Mouse (Mus musculus) heart, adult 2 months (tissue): Measurements from ENCODE around the gene Tmem107. TPM values are rescaled to one million over a fixed set of nuclear protein-coding genes. Genes with fewer than 3 reads are reported as not detected.

ENCODE experiments used
- DNase-seq, 2 experiments: peaks; one replicate each; pipeline ENCODE4 v3.0.0; 2021
- H3K27ac ChIP-seq: fragments of 200-600 bp; 2 replicates; pipeline ENCODE4 v1.8.1; 2022
- H3K27me3 ChIP-seq: fragments of 200-500 bp; 2 replicates; pipeline ENCODE4 v1.6.1; 2012; ENCODE audit warnings: mild to moderate bottlenecking, low read length, inconsistent platforms, mixed read lengths; ENCODE audit not compliant: control insufficient read depth, insufficient read depth
- H3K36me3 ChIP-seq: fragments of 200-500 bp; 2 replicates; pipeline ENCODE4 v1.6.1; 2012; ENCODE audit warnings: low read length, inconsistent platforms; ENCODE audit not compliant: control insufficient read depth, insufficient read depth
- H3K4me1 ChIP-seq: fragments of 200-500 bp; 2 replicates; pipeline ENCODE4 v1.6.1; 2011; ENCODE audit warnings: low read length; ENCODE audit not compliant: control insufficient read depth, insufficient read depth
- H3K4me3 ChIP-seq: fragments of 200-600 bp; 2 replicates; pipeline ENCODE4 v1.8.1; 2022
- H3K79me2 ChIP-seq: fragments of 200-500 bp; replicated peaks from 2 replicates; pipeline ENCODE4 v1.6.1; 2012; ENCODE audit warnings: mild to moderate bottlenecking, inconsistent platforms, low read length, moderate library complexity, mixed read lengths; ENCODE audit not compliant: control insufficient read depth, insufficient read depth
- H3K9ac ChIP-seq: fragments of 200-500 bp; 2 replicates; pipeline ENCODE4 v1.6.1; 2012; ENCODE audit warnings: low read depth, mild to moderate bottlenecking, control low read depth, inconsistent platforms, low read length, mixed read lengths
- CTCF ChIP-seq: fragments of 200-600 bp; IDR thresholded peaks from 2 replicates; pipeline ENCODE4 v1.8.1; 2022; ENCODE audit warnings: antibody characterized with exemption, mild to moderate bottlenecking, moderate library complexity
- EP300 ChIP-seq: fragments of 200-500 bp; IDR thresholded peaks from 2 replicates; pipeline ENCODE4 v1.6.1; 2011; ENCODE audit warnings: low read depth, low read length, control low read depth; ENCODE audit not compliant: insufficient read depth
- POLR2A ChIP-seq: fragments of 200-500 bp; IDR thresholded peaks from 2 replicates; pipeline ENCODE4 v1.6.1; 2011; ENCODE audit warnings: mild to moderate bottlenecking, low read depth, low read length, control low read depth; ENCODE audit not compliant: insufficient read depth
- WGBS: fragments of 180-500 bp; shearing (Covaris S2); methylation state at CpG from one replicate; pipeline ENCODE4 v1.1.7; 2018; 5-methylcytosine and 5-hydroxymethylcytosine counted together
- intact Hi-C: fragments of 180-260 bp; cut with DNase I; formaldehyde crosslinking; loops from one replicate; pipeline ENCODE4 v1.15.1; 2025
- polyA plus RNA-seq: library from polyadenylated mRNA; depleted of rRNA; stranded (reverse); fragments of >200 nt; gene quantifications from 2 replicates; pipeline ENCODE4 v1.2.3, GENCODE M21; 2012
- total RNA-seq, 2 experiments: library from RNA; stranded (reverse); gene quantifications; 2 replicates each; pipeline ENCODE4 v1.2.3; 2021

The Tmem107 gene
- total and polyA plus RNA-seq, 3 experiments: 5.6 to 15.9 (median 6.6) TPM

DNA sequence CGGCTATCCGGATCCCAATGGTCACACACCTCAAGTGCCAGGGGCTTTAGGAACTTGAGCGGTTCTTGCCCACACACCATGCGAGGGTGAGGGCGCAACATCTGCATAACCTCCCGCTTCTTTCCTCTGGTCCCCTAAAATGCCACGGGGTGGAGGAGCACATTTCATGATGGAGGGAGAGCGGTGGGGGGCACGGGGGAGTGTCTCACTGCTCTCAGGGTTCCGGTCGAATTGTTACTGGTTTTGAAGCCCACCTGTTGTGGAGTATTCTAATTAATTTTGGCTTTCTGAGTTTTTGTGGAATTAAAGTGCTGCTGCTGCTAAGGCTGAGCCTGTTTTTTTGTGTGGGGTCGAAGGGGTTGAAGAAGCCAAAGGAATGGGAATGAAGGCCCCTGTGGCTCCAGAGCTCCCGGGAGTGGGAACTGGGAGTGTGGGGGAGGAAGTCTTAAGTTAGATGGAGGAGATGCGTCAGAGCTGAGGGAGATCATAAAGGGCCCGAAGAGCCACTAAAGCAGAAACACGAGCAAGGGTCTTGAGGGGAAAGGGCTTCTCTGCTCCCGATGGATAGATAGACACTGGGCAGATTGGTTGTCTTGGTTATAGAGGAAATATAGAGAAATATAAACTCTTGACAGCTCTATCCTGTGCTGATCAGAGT is 9.2 kb upstream of the Tmem107 start:
- H3K27ac ChIP-seq: no peak overlapping the region; the same call in 1 of the 2 replicates
- intact Hi-C loops: loop anchor here (5.0 to 10.0 kb wide), 2 partner anchors 186 to 263 kb away; partner anchors contain the start of genes Cntrob, Kcnab3 and Trappc1

GRCm38 (mm10) chr11:69062194-69062760 is 8.3 kb upstream of the Tmem107 start:
- DNase-seq: peak; percentile 78 to 83
- H3K27ac ChIP-seq: peak overlapping the region; percentile 83
- TF ChIP-seq CTCF (no peak), EP300 (peak; percentile 85; the same call in 1 of the 2 replicates), POLR2A (peak; percentile 62)
- intact Hi-C loops: loop anchor here (5.0 to 10.0 kb wide), 2 partner anchors 185 to 263 kb away; partner anchors contain the start of genes Cntrob, Kcnab3 and Trappc1
- 2% methylated on average over 17 of the region's 17 CpGs for WGBS
- H3K4me1 ChIP-seq: peaks cover 9% of the 10 kb centered on the region; the same call in 1 of the 2 replicates
- no peaks in the 10 kb centered on the region for H3K36me3 ChIP-seq
- H3K27me3 ChIP-seq: no peaks in the 10 kb centered on the region
- H3K79me2 ChIP-seq: no peaks in the 10 kb centered on the region
- H3K9ac ChIP-seq: no peak overlapping the region
- H3K4me3 ChIP-seq: peak overlapping the region; percentile 73

More for the DNA sequence above, 9.2 kb upstream of the Tmem107 start:
- no peak for DNase-seq
- H3K27me3 ChIP-seq: no peaks in the 10 kb centered on the region
- H3K4me3 ChIP-seq: peak overlapping the region; percentile 97
- H3K4me1 ChIP-seq: peaks cover 6% of the 10 kb centered on the region; the same call in 1 of the 2 replicates
- 44% methylated on average over 17 of the region's 17 CpGs for WGBS
- no peaks in the 10 kb centered on the region for H3K36me3 ChIP-seq
- no peaks in the 10 kb centered on the region for H3K79me2 ChIP-seq
- peak overlapping the region; percentile 96 for H3K9ac ChIP-seq
- no peak for TF ChIP-seq EP300
- no peak for TF ChIP-seq POLR2A
- no peak for TF ChIP-seq CTCF

GRCm38 (mm10) chr11:69062761-69063224 is 7.8 kb upstream of the Tmem107 start:
- Histone ChIP-seq H3K4me1 (peaks cover 13% of the 10 kb centered on the region), H3K27me3 (no peaks in the 10 kb centered on the region), H3K4me3 (peak overlapping the region; percentile 73), H3K79me2 (no peaks in the 10 kb centered on the region), H3K36me3 (no peaks in the 10 kb centered on the region), H3K9ac (peak overlapping the region; percentile 73), H3K27ac (peak overlapping the region; percentile 83)
- DNase-seq: peak; percentile 93 to 97
- TF ChIP-seq POLR2A: peak; percentile 40
- TF ChIP-seq CTCF: no peak
- peak; percentile 96 for TF ChIP-seq EP300
- intact Hi-C loops: loop anchor here (1.0 to 10.0 kb wide), 4 partner anchors 21 to 262 kb away; partner anchors contain the start of genes Cntrob, Kcnab3 and Trappc1
- WGBS: under 1% methylated on average over 19 of the region's 19 CpGs

GRCm38 (mm10) chr11:69063413-69064201 is 7.0 kb upstream of the Tmem107 start:
- H3K36me3 ChIP-seq: no peaks in the 10 kb centered on the region
- H3K4me3 ChIP-seq: peak overlapping the region; percentile 73
- peaks cover 13% of the 10 kb centered on the region for H3K4me1 ChIP-seq
- peak overlapping the region; percentile 81 for H3K9ac ChIP-seq
- DNase-seq: peak; percentile 74 to 90
- no peaks in the 10 kb centered on the region for H3K79me2 ChIP-seq
- intact Hi-C loops: loop anchor here (1.0 to 10.0 kb wide), 4 partner anchors 22 to 261 kb away; partner anchors contain the start of genes Cntrob, Kcnab3 and Trappc1
- TF ChIP-seq POLR2A (peak; percentile 40; the same call in 1 of the 2 replicates), CTCF (no peak), EP300 (peak; percentile 78)
- peak overlapping the region; percentile 83 for H3K27ac ChIP-seq
- 1% methylated on average over 31 of the region's 31 CpGs for WGBS
- H3K27me3 ChIP-seq: no peaks in the 10 kb centered on the region

DNA sequence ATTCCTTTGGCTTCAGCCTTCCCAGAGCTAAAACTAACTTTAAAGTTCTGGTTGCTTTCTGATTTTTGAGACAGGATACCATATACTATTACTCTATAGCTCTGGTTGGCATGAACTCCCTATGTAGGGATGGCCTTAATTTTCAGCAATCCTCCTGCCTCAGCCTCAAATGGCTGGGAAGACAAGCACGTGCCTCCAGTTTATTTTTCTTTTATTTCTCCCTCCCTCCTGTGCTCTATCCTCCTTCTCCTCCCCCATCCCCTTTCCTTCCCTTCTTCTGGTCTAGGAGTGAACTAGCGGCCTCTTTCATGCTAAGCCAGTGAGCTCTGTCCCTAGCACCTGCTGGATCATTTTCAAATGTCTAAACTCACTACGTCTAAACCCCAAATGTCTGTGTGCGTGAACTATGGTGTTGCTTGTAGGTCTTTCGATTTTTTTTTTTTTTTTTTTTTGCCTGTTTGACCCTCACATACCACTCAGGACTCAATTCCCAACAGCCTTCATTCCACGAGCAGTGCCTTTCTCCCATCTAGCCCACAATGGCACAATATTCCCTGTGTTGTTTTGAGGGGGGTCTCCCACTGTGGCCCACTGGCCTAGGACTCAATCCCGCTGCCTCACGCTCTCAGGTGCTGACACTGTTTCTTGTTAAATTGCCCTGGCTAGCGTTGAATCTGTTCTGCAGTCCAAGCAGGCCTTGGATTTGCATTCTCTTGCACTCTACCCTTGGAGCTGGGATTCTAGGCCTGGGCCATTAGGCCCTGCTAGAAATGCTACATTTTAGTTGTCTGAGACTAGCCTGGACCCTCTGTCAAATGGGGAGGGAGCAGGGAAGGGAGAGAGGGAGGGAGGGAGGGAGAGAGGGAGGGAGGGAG is 6.1 kb upstream of the Tmem107 start:
- Histone ChIP-seq H3K27ac (peak overlapping the region; percentile 77), H3K79me2 (no peaks in the 10 kb centered on the region), H3K9ac (peak overlapping the region; percentile 81), H3K4me3 (peak overlapping the region; percentile 73), H3K36me3 (no peaks in the 10 kb centered on the region), H3K27me3 (no peaks in the 10 kb centered on the region), H3K4me1 (peaks cover 13% of the 10 kb centered on the region)
- DNase-seq: no peak
- TF ChIP-seq CTCF (no peak), POLR2A (no peak)
- WGBS: 75% methylated on average over 9 of the region's 9 CpGs
- intact Hi-C loops: loop anchor here (5.0 to 10.0 kb wide), 2 partner anchors 183 to 260 kb away; partner anchors contain the start of genes Cntrob, Kcnab3 and Trappc1
